Mouse (Mus musculus) olfactory bulb, adult 2 months (tissue): ENCODE measurements at regions not wholly inside any gene's neighbourhood (a gene's known extent, or its start where the extent isn't known, plus 50 kb on each side); places are given as distances from the start of the nearest gene placed in this dataset.

ENCODE experiments used
- H3K27ac ChIP-seq: fragments of 200-500 bp; 2 replicates; pipeline ENCODE4 v1.5.1; 2012; ENCODE audit warnings: low read depth, low read length; ENCODE audit not compliant: insufficient read depth
- H3K4me1 ChIP-seq: fragments of 200-500 bp; 2 replicates; pipeline ENCODE4 v1.6.1; 2012; ENCODE audit warnings: low read length; ENCODE audit not compliant: control insufficient read depth, insufficient read depth
- H3K4me3 ChIP-seq: fragments of 200-500 bp; 2 replicates; pipeline ENCODE4 v1.5.1; 2012; ENCODE audit warnings: mild to moderate bottlenecking, low read depth, low read length, moderate library complexity; ENCODE audit not compliant: insufficient read depth
- CTCF ChIP-seq: fragments of 200-500 bp; IDR thresholded peaks from 2 replicates; pipeline ENCODE4 v1.5.1; 2012; ENCODE audit warnings: low read depth, mild to moderate bottlenecking, low read length, moderate library complexity; ENCODE audit not compliant: insufficient read depth
- POLR2A ChIP-seq: fragments of 200-500 bp; IDR thresholded peaks from 2 replicates; pipeline ENCODE4 v1.6.1; 2012; ENCODE audit warnings: mild to moderate bottlenecking, low read depth, low read length, moderate library complexity; ENCODE audit not compliant: insufficient read depth
- WGBS: fragments of 180-500 bp; shearing (Covaris S2); methylation state at CpG from one replicate; pipeline ENCODE4 v1.1.7; 2018; 5-methylcytosine and 5-hydroxymethylcytosine counted together

DNA sequence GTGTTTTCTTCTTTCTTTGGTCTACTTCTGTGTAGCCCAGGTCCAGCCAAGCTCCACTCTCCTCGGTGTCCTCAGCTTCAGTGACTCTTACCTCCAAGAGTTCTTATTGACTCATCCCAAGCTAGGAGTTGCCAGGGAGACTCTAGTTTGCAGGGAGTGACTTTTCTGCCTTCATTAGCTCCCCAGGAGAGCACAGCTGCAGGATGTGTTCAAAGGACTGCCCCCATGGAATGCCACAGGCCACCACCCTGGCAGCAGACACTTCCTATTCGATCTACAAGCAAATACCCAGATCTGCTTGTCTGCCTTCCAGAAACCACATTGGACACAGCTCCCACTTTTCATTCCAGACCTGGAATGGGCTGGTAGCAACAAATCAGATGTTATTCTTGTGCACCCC, 269.6 kb upstream of the Tnp1 start:
- TF ChIP-seq CTCF (no peak), POLR2A (no peak)
- WGBS, result 67% methylated on average over 2 of the region's 2 CpGs

DNA sequence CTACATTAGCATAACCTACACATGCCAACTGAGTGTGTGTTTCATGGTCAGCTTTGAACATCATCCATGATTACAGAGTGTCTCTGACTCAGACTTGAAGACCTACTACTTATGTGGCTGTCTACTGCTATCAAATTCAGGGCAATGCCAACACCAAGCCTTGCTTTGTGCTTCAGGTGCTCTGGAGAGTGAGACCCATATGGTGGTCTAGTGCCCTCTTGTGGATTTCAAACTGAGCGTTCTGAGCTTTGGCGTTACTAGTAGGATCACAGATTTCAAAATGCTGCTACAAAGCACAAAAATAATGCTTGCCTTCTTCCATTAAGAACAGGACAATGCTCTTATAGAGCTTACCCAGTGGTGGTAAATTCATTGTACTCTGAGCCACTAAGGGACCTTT, 258.8 kb upstream of the Tnp1 start:
- H3K4me1 ChIP-seq, result peaks cover 2% of the 10 kb centered on the region

More for the DNA sequence above, 269.6 kb upstream of the Tnp1 start:
- H3K27ac ChIP-seq, result no peak overlapping the region
- no peak overlapping the region for H3K4me3 ChIP-seq
- H3K4me1 ChIP-seq, result no peaks in the 10 kb centered on the region

DNA sequence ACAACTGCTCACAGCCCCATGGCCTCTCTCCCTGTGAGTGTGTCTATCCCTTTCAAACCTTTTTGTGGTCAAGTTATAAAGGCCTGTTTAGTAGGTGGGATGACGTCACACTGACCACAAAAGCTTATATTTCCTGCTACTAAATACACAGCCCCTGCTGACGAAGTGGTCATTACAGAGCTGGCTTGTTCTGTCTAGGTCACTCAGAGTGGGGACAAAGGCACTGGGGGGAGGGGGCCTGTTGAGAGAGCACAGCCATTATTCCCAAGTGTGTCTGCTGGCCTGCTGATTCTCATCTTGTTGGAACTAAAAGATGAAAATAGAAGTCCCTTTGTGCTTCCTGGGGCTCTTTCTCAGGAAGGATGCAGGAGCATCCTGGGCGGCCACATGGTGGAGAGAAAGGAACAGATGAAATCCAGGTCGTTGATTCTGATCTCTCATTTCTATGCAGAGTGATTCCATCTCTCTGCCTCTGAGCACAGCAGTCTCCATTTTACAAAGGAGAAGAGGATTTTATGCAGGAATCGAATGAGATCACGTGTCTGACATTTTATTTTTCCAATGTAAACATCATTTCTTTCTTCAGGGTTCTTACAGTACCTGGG, 255.2 kb upstream of the Tnp1 start:
- H3K4me3 ChIP-seq, result no peak overlapping the region
- H3K27ac ChIP-seq, result no peak overlapping the region
- no peaks in the 10 kb centered on the region; the same call in 1 of the 2 replicates for H3K4me1 ChIP-seq
- TF ChIP-seq CTCF (no peak), POLR2A (no peak)
- WGBS, result 68% methylated on average over 6 of the region's 6 CpGs

More for the DNA sequence above, 258.8 kb upstream of the Tnp1 start:
- no peak overlapping the region for H3K27ac ChIP-seq
- no peak for TF ChIP-seq CTCF
- no peak for TF ChIP-seq POLR2A
- 39% methylated on average over 2 of the region's 2 CpGs for WGBS
- H3K4me3 ChIP-seq, result no peak overlapping the region

DNA sequence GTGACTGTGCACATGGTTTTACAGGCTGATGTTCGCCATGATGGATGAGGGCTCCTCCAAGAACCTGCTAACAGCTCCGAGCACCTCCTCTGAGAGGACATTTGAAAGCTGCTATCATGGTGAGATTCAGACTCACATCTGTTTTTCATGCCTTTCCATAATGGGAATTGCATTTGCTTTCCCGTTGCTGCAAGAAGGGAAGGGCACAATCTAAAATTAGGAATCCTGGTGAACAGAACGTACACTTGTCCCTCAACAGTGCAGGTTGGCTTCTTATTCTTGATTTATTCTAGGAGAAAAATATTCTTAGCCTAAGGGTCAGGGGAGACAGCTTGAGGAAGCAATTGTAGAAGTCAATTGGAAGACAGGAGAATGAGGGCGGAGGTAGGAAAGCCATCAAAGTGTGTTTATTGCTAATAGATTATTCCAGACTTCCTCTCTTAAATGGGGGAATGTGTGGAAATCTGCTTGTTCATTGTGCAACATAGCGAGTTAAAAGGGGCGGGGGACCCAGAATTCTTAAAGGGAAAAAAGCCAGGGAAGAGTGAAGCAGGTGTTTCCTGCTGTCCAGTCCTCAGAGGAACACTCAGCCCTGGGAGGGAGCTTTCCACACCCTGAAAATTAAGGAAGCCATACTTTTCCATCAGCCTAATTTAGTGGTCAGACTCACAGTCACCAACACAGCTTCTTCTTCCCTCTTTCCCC, 253.5 kb upstream of the Tnp1 start:
- WGBS, result 92% methylated on average over 7 of the region's 7 CpGs

DNA sequence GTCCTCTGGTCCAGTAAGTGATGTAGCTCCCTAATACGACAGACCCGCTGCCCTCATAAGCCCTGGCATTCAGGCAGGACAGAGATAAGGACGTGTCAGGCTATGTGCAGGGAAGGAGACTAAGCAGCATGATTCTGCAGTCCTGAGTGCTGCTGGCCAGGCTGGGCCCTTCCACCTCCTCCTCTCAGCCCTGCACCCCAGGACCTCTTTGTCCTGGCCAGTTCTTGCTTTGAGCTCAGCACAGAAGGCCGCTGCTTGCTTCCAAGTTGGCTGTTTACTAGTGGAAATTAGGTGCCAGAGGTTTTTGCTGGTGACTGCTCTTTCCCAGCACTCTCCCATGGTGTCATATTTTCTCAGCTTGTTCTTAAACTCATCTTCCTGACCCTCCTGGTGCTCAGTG, 249.3 kb upstream of the Tnp1 start:
- TF ChIP-seq CTCF (no peak), POLR2A (no peak)
- WGBS, result 68% methylated on average over 4 of the region's 4 CpGs
- H3K4me1 ChIP-seq, result 0 out of 2 replicates have a peak, but pooled peaks cover 2% of the 10 kb centered on the region
- H3K4me3 ChIP-seq, result no peak overlapping the region
- no peak overlapping the region for H3K27ac ChIP-seq

More for the DNA sequence above, 253.5 kb upstream of the Tnp1 start:
- Histone ChIP-seq H3K4me1 (peaks cover 2% of the 10 kb centered on the region; the same call in 1 of the 2 replicates), H3K27ac (no peak overlapping the region), H3K4me3 (no peak overlapping the region)
- TF ChIP-seq CTCF (no peak), POLR2A (no peak)

DNA sequence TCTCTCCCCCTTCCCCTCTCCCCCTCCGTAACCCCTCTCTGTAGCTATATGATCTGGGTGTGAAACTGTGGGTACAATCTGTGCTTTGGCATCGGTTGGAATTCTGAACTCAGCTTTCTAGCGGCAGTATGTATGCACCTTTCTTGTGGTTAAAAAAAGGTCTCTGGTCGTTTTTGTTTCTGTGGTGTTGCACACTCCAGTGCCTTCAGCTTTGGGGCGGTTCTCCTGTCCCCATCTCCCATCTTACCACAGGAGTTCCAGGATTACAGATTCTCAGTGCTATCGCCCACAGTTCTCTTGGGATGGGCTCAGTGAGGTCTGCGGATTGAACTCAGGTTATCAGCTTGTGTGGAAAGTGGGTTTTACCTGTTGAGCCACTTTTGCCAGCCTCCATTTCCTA, 248.5 kb upstream of the Tnp1 start:
- WGBS, result 85% methylated on average over 7 of the region's 7 CpGs
- no peak for TF ChIP-seq CTCF
- no peak for TF ChIP-seq POLR2A
- Histone ChIP-seq H3K4me3 (no peak overlapping the region), H3K4me1 (0 out of 2 replicates have a peak, but pooled peaks cover 2% of the 10 kb centered on the region), H3K27ac (no peak overlapping the region)

DNA sequence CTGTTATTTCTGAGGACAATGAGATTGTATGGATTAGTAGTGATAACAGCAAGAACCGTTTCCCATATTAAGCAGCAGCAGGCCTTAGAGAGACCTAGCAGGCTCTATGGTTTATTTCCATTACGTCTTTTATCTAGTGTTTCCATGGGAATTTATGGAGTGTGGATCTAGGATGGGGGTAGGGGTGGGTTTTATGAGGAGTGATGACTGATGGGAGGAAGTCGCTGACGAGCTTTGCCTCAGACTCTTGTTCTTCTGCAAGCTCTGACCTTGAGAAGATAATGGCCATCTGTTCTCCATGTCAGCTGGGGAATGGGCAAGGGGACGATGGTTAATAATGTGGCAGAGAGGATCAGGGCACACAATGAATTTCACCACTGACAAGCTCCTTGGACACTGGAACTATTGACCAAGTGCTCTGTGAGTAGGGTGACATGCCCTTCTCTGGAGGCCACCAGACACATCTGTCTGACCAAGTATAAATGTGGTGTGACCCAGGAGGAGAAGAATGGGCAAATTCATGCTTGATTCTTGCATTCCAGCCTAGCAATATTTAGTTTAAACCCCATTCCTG, 243.9 kb upstream of the Tnp1 start:
- no peak for TF ChIP-seq POLR2A
- TF ChIP-seq CTCF, result no peak
- no peak overlapping the region for H3K4me3 ChIP-seq
- H3K27ac ChIP-seq, result no peak overlapping the region
- WGBS, result 90% methylated on average over 5 of the region's 5 CpGs
- no peaks in the 10 kb centered on the region for H3K4me1 ChIP-seq

DNA sequence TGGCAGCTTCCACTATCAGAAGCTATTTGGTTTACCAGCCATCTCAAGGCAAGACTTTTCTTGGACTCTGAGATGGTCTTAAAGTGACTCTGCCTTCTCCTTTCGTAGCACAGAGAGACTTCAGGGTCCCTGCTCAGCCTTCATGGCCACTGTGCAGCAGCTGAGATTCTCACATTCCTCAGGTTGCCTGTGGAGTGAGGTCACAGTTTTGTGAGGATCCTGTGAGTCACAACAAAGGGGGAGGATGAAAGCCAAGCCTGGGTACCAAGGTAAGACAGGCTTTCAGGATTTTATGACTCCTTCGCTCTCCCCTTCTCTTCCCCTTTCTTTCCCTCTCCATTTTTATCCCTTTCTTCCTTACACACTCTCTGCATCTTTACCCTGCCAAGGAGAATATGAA, 241.6 kb upstream of the Tnp1 start:
- TF ChIP-seq CTCF, result no peak
- TF ChIP-seq POLR2A, result no peak
- peaks cover 2% of the 10 kb centered on the region; the same call in 1 of the 2 replicates for H3K4me1 ChIP-seq
- H3K4me3 ChIP-seq, result no peak overlapping the region
- no peak overlapping the region for H3K27ac ChIP-seq
- WGBS, result 83% methylated on average over 2 of the region's 2 CpGs

DNA sequence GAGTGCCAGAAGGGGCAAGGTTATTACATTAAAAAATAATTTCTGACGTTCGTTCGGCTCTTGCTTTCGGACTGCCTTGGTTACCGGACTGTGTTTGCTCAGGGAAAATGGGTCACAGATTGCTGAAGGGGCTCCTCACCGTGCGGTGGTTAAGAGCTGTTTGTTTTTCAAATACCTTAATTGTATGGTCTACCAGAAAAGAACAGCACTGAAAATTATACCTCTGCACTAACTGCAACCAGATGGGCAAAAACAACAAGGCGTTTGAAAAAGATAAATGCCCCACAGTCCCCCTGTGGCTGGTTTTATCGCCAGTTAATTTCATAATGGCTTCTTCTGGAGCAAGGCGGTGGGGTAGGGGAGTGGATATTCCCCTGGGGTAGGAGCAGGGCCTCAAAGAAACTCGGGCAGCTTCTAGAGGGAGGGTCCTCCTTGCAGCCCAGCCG, 236.2 kb upstream of the Tnp1 start:
- TF ChIP-seq POLR2A, result no peak
- no peak for TF ChIP-seq CTCF
- Histone ChIP-seq H3K4me3 (no peak overlapping the region), H3K27ac (no peak overlapping the region), H3K4me1 (peaks cover 8% of the 10 kb centered on the region; the same call in 1 of the 2 replicates)
- WGBS, result 26% methylated on average over 12 of the region's 12 CpGs
